Mouse (Mus musculus) G1E (cell line): ENCODE data around the gene Upf1. TPM values are rescaled to one million over a fixed set of nuclear protein-coding genes. Genes with fewer than 3 reads are reported as not detected.

Experiments
- ATAC-seq: 2 replicates; pipeline ENCODE4 v1.8.0; 2016; ENCODE audit warnings: mild to moderate bottlenecking; ENCODE audit not compliant: insufficient number of reproducible peaks, poor library complexity, low FRiP score, severe bottlenecking; ENCODE audit errors: extremely low read depth
- DNase-seq: peaks from one replicate; pipeline ENCODE4 v3.0.0; 2012; ENCODE audit warnings: low spot score
- H3K27me3 ChIP-seq: 2 replicates; pipeline ENCODE4 v1.6.1; 2012; ENCODE audit warnings: mild to moderate bottlenecking, low read length, inconsistent platforms; ENCODE audit not compliant: insufficient read depth
- H3K36me3 ChIP-seq: replicated peaks from 2 replicates; pipeline ENCODE3; 2012; ENCODE audit warnings: mild to moderate bottlenecking, inconsistent platforms
- H3K4me1 ChIP-seq: 2 replicates; pipeline ENCODE4 v1.6.1; 2012; ENCODE audit warnings: low read depth, low read length, inconsistent platforms, mixed read lengths; ENCODE audit not compliant: insufficient read depth
- H3K4me3 ChIP-seq: 2 replicates; pipeline ENCODE4 v1.5.1; 2012; ENCODE audit warnings: low read depth, mild to moderate bottlenecking, inconsistent platforms, low read length, moderate library complexity, mixed read lengths
- H3K9me3 ChIP-seq: replicated peaks from 2 replicates; pipeline ENCODE4 v1.6.1; 2012; ENCODE audit warnings: inconsistent platforms
- CTCF ChIP-seq: IDR thresholded peaks from 2 replicates; pipeline ENCODE4 v1.5.1; 2012; ENCODE audit warnings: low read depth, low read length, inconsistent platforms, mixed read lengths
- GATA1 ChIP-seq: IDR thresholded peaks from 2 replicates; pipeline ENCODE4 v1.6.1; 2012; ENCODE audit warnings: borderline replicate concordance, low read length, inconsistent platforms, mixed read lengths
- GATA2 ChIP-seq: IDR thresholded peaks from 2 replicates; pipeline ENCODE4 v1.6.1; 2012; ENCODE audit warnings: low read depth, low read length, inconsistent platforms, borderline replicate concordance
- POLR2AphosphoS5 ChIP-seq: IDR thresholded peaks from 2 replicates; pipeline ENCODE4 v1.6.1; 2012; ENCODE audit warnings: low read depth, low read length, inconsistent platforms; ENCODE audit not compliant: insufficient replicate concordance
- TAL1 ChIP-seq: conservative IDR thresholded peaks from 2 replicates; pipeline ENCODE4 v1.6.1; 2012; ENCODE audit warnings: low read depth, low read length, inconsistent platforms, mixed read lengths
- polyA plus RNA-seq: library from polyadenylated mRNA; stranded (reverse); fragments of >175 nt; gene quantifications from 2 replicates; pipeline ENCODE4 v1.2.3, GENCODE M21; 2012
- total RNA-seq, 2 experiments: library from RNA; stranded (forward) in 1 of 2; stranded (reverse) in 1 of 2; fragments of 200-1000 nt in 1 of 2; fragments of >200 nt in 1 of 2; fragmentation: Nextera tagmentation in 1 of 2; gene quantifications; 2 replicates each; pipeline ENCODE4 v1.2.3; 2014 to 2017

Gene Upf1
- total and polyA plus RNA-seq, 3 experiments = 22.9 to 155 (median 43.6) TPM

- Histone ChIP-seq H3K4me3 (peak within 1 kb of the TSS; percentile 85), H3K9me3 (no peaks in the 10 kb centered on the region), H3K4me1 (peaks cover 43% of the 10 kb centered on the region), H3K27me3 (no peaks in the 10 kb centered on the region), H3K36me3 (peaks cover 73% of the 10 kb centered on the region)
- ATAC-seq (peak; percentile 75), DNase-seq (peak; percentile 94)
- TF ChIP-seq TAL1 = no peak
- no peak for TF ChIP-seq CTCF
- TF ChIP-seq POLR2AphosphoS5 = no peak
- no peak for TF ChIP-seq GATA2
- no peak for TF ChIP-seq GATA1
Measured at GRCm38 (mm10) chr8:70302358-70302890, 50.7 kb downstream of the Upf1 start, which contains the start of the genes Ddx49 and Cope. Gene Ddx49 (minus strand): TSS chr8:70302489. Gene Cope (plus strand): TSS chr8:70302518.

GRCm38 (mm10) chr8:70300881-70301280, 52.2 kb downstream of the Upf1 start:
- H3K9me3 ChIP-seq = no peaks in the 10 kb centered on the region
- H3K4me1 ChIP-seq = peaks cover 39% of the 10 kb centered on the region
- DNase-seq (no peak), ATAC-seq (no peak)
- H3K27me3 ChIP-seq = no peaks in the 10 kb centered on the region
- H3K36me3 ChIP-seq = peaks cover 74% of the 10 kb centered on the region
- no peak overlapping the region; the same call in 1 of the 2 replicates for H3K4me3 ChIP-seq
- TF ChIP-seq POLR2AphosphoS5 (no peak), GATA1 (no peak), TAL1 (no peak), GATA2 (no peak)

GRCm38 (mm10) chr8:70293988-70294405, 59.1 kb downstream of the Upf1 start:
- TF ChIP-seq TAL1 (no peak), POLR2AphosphoS5 (no peak), CTCF (no peak), GATA2 (no peak), GATA1 (no peak)
- Histone ChIP-seq H3K4me3 (no peak overlapping the region), H3K9me3 (no peaks in the 10 kb centered on the region), H3K27me3 (peaks cover 3% of the 10 kb centered on the region; the same call in 1 of the 2 replicates), H3K4me1 (no peaks in the 10 kb centered on the region), H3K36me3 (peaks cover 82% of the 10 kb centered on the region)
- ATAC-seq (no peak), DNase-seq (no peak)

- peaks cover 2% of the 10 kb centered on the region; the same call in 1 of the 2 replicates for H3K9me3 ChIP-seq
- TF ChIP-seq POLR2AphosphoS5 (no peak), GATA2 (no peak), CTCF (no peak), GATA1 (no peak), TAL1 (no peak)
- no peak overlapping the region for H3K4me3 ChIP-seq
- H3K4me1 ChIP-seq = peaks cover 22% of the 10 kb centered on the region
- ATAC-seq = no peak
- peaks cover 38% of the 10 kb centered on the region for H3K27me3 ChIP-seq
- DNase-seq = no peak
- H3K36me3 ChIP-seq = peaks cover 27% of the 10 kb centered on the region
Measured at GRCm38 (mm10) chr8:70286737-70287136, 66.3 kb downstream of the Upf1 start.

GRCm38 (mm10) chr8:70285304-70285703, 67.8 kb downstream of the Upf1 start:
- peaks cover 16% of the 10 kb centered on the region for H3K36me3 ChIP-seq
- no peak overlapping the region for H3K4me3 ChIP-seq
- peaks cover 51% of the 10 kb centered on the region for H3K27me3 ChIP-seq
- peaks cover 24% of the 10 kb centered on the region for H3K4me1 ChIP-seq
- TF ChIP-seq GATA2 (no peak), GATA1 (no peak), TAL1 (no peak), CTCF (no peak), POLR2AphosphoS5 (no peak)
- DNase-seq (no peak), ATAC-seq (no peak)
- peaks cover 2% of the 10 kb centered on the region; the same call in 1 of the 2 replicates for H3K9me3 ChIP-seq

GRCm38 (mm10) chr8:70284421-70284820, 68.7 kb downstream of the Upf1 start:
- TF ChIP-seq TAL1 (no peak), GATA1 (no peak), CTCF (no peak), POLR2AphosphoS5 (no peak), GATA2 (no peak)
- Histone ChIP-seq H3K4me1 (peaks cover 24% of the 10 kb centered on the region), H3K9me3 (peaks cover 2% of the 10 kb centered on the region; the same call in 1 of the 2 replicates), H3K36me3 (peaks cover 14% of the 10 kb centered on the region), H3K27me3 (peaks cover 55% of the 10 kb centered on the region), H3K4me3 (no peak overlapping the region)
- DNase-seq = no peak
- no peak for ATAC-seq
